Mouse (Mus musculus) neutrophil, adult 5-6 weeks (primary cell): ENCODE data around the gene Rbfox3. TPM values are rescaled to one million over a fixed set of nuclear protein-coding genes. Genes with fewer than 3 reads are reported as not detected.

Source experiments
- ATAC-seq: fragments of 151-379, 151-347 bp; 2 replicates; pipeline ENCODE4 v1.8.0; 2017; ENCODE audit warnings: mild to moderate bottlenecking, moderate TSS enrichment; ENCODE audit not compliant: insufficient number of reproducible peaks, poor library complexity, low FRiP score, severe bottlenecking; ENCODE audit errors: extremely low read depth
- total RNA-seq: library from RNA; stranded (forward); fragments of 200-1000 nt; gene quantifications from 2 replicates; pipeline ENCODE4 v1.2.3, GENCODE M21; 2017

Rbfox3 gene
- total RNA-seq, 1 experiment from 2014 or later = not detected

DNA sequence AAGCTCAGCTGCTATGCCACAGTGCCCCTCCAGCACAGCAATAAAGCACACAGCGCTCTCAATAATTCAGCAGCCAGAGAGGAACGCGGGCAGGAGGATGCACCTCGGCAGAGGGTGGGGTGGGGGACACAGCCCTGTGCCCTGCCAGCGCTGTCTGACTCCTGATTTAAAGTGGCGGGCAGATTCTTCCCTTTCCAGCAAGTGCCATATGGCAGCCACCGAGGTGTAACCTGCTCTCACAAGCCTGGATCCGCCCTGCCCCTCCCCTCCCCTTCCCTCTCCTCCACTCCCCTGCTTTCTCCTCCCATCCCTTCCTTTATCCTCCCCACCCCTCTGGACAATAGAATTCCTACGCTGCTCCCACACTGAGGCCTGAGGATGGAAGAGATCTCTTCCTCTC, 311.2 kb downstream of the Rbfox3 start:
- ATAC-seq = no peak

DNA sequence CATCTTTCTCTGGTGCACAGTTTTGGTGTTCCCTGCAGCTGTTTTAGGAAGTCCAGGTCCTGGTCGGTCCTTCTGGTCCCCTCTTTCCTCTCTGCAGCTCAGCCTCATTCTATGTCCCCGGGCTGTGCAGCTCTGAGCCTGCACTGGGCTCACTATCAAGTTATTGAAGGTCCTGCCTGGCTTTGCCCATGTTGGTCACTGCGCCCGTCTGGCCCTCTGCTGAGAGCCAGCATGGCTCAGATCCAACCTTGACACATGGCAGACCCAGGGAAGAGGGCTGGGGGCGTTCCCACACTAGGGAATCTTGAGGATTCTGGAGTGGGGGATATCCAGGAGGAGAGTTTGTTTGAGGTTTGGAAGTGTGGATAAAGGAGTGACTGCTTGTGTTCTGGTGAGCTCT, 312.7 kb downstream of the Rbfox3 start:
- ATAC-seq = no peak

DNA sequence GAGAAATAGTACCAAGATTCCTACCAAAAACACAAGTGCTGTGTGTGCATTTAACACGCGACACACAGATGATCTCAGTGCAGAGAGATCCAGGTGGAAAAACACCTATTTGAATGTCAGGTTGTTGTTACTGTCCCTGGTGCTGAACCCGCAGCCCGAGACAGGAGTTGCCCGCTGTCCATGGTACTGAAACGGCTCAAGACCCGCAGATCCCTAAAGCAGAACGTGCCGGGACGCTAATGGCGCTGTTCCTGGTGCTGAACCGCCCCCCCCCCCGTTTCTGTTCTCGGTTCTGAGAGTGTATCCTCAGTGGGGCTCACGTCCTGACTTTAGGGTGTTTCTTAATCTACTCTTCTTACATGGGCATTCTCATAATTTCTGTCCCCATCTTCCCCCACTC, 326.6 kb downstream of the Rbfox3 start:
- no peak for ATAC-seq

DNA sequence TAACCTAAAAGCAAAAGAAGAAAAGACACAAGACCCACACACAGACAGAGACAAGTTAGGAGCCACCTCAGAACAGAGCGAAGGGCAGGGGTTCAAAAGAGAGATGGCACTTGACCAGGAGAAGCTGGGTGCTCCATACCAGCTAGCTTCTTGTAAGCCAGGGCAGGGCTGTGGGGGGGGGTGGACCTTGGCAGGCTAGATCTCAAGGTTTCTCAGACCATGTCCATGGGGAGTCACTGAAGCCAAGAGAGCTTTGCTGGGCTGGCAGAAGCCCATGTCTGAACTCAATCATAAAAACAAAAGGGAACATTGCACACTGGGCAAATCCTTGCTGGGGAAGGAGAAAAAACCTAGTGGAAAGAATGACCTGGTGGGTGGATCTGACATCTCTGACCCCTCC, 327.4 kb downstream of the Rbfox3 start:
- no peak for ATAC-seq

DNA sequence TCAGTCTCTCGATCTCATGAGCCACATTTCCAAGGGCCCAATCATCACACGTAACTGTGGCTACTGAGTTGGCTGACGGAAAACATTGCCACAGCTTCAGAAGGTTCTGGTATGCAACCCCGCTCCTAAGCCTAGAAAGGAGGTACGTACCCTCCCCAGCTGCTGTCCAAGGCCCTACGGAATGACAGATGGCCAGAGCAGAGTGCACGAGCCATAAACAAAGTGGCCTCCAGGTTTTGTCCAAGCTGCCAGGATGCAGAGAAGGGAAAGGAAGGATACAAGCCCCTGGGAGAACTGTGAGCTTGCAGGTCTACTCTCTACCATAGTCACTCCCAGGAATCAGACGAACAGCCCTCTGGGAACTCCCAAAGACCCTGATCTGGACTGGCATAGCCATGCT, 327.8 kb downstream of the Rbfox3 start:
- no peak for ATAC-seq

DNA sequence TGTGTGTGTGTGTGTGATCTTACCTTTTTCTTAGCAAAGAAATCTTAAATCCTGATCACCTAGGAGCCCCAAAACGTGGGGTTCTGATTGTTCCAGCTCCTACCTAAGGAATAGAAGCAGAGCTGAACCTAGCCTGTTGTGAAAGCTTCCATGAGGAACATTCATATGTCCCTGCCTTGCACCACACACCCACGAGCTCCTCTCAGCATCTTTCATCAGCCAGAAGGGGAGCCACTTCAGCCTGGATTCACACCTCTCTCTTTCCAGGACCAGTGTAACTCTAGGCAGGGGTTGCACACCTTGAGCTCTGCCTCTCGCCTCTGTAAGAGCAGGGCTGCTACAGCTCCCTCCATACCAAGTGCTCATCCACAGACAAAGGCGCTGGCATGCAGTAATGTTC, 330.4 kb downstream of the Rbfox3 start:
- ATAC-seq = no peak

DNA sequence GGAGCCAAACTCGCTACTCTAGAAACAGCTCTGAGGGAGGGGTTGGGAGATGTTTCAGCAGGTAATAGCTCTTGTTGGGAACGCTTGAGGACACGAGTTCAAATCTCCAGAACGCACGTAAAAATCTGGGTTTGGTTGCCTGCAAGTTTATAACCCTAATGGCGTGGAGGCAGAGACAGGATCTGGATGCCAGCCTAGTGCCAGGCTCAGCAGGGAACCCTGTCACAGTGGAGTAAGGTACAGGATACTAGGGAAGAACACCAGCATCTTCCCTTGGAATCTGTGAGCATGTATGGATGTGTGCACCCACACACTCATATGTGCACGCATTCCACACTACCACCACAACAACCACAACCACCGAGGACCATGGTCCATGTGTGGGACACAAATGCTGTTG, 331.8 kb downstream of the Rbfox3 start:
- ATAC-seq = no peak

DNA sequence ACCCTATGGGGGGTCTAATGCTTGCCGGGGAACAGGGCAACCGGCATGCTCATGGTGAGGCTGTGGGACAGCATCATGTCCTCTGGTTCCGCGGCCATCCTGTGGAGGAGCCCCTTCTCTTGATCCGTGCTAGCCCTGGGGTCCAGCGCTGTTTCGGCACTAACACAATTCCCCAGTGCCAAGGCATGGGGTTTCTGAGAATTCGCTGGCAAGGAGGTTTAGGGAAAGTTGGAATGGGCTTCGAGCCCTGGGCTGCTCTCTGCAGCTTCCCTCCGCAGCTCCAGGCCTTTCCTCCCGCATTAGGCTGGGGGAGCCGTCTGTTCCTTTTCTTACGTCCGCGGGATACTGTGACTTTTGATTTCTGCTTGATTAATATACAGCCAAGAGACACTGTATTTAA, 334.1 kb downstream of the Rbfox3 start:
- ATAC-seq = no peak

DNA sequence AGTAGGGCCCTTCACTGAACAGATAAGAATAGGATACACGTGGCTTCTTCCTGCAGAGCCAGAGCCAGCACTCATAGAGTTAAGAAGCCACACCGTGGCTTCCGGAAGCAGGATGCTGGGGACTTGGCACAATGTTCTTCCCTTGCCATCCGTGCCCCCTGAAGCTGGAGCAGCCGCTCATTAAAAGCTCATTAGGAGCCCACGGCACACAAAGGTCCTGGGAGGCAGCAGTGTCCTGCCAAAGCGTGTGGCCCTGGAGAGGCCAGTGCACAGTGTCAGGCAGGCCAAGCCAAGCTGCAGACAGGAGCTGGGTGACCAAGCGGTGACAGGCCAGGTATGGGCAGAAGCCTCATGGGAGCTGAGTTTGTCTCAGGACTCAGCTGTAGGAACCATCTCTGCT, 334.8 kb downstream of the Rbfox3 start:
- ATAC-seq = no peak

DNA sequence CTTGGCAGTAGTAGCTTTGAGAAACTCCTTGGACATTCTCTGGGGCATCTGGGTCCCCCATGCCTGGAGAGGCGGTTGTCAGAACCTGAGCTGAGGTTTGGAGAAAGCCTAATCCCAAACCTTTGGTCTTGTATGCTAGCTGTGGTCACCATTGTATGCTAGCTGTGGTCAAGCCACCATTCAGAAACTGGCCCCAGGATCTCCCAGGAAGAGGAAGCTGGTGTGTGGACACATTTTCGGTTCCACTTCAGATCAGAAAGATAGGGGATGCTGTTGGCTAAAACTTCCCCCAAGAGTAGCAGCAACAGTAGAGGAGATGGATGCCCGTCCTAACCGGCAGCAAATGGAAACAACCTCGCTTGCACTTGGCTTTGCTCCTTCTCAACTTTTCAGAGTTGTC, 337.0 kb downstream of the Rbfox3 start:
- ATAC-seq = no peak

DNA sequence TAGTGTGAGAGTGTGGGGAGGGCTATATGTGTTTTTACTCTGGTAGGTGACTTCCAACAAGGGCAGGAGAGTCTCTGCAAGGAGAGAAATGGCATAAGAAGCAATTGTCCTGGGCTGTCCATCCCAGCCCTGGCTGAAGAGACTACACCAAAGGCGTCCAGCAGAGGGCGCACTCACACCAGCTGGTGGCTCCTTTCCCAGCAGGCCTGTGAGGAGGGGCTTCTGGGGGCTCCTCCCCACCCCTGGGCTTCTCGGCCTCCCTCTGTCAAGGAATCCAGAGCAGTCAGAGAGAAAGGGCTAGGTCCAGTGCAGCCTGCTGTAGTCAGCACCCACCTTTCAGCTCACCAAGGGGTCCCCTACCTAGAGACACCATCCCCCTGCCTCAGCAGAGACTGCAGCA, 337.8 kb downstream of the Rbfox3 start:
- ATAC-seq = no peak

DNA sequence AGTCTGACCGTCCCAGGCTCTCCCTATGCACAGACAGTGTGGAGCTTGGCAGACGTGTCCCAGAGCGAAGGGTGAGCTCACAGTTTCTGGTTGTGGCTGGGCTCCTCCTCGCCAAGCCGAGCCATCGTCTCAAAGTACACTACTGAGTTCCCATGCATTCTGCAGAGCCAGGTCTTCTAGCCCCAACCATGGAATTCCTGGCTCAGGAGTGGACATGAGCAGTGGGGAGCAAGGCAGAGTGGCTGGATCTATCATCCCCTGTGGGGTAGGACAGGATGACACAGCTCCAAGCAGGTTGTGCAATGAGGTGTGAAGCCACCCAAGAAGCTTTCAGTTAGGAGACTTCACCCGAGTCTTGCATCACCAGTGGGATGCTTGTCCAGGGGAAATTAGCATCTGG, 338.4 kb downstream of the Rbfox3 start:
- no peak for ATAC-seq

DNA sequence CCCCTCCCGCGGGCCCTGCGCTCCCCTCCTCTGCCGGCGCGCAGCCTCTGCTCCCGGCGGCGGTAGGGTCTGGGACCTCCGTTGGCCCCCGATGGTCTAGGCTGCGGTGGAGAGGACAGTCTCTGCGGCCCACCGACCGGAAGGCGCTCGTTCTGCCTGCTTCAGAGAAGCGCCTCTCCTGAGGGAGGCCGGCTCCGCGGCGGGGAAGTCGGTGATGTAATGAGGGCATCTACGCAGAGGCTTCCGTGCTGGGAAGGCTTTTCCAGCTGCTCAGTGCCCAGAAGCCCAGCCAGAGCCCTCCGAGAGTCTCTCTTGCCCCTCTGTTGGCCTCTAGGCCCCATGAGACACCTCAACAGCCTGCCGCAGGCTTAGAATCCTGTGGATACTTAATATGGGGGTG, 341.2 kb downstream of the Rbfox3 start:
- no peak for ATAC-seq

DNA sequence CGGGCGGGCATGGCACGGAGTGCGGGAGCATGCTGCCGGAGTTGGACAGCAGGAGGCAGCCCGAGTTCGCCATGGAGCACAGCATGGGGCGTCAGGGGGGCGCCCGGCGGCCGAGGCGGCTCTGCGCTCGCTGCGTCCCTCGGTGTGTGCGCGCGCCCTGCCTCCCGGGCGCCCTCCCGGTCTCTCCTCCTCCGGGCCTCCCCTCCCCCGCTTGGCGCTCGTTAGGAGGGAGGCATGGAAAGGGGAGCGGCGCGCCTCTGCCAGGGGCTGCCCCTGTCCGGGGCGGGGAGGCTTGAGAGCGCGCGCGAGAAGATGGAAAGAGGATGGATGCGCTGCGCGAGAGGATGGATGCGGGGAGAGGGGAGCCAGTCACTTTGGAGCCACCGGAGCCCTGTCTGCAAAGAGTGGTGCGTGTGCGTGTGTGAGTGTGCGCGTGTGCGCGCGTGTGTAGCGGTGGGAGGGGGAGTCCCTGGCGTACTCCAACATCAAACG, 341.8 kb downstream of the Rbfox3 start:
- ATAC-seq = no peak

DNA sequence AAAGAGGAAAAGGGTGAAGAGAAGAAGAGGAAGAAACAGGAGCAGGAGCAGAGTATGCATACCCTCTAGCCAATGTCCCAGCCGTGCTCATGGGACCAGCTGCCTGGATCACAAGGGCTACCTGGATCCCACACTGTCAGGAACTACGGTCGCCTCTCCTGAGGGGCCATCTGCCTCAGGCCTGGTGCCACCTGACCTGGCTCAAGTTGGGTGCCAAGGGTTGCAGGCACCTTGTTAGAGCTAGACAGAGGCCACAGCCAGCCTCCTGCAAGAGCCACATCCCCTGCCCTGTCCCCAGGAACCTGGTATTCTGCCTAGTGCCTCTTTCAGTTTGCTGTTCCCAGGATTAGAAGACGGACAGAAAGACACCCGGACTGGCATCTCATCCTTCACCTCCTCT, 347.5 kb downstream of the Rbfox3 start:
- no peak for ATAC-seq

DNA sequence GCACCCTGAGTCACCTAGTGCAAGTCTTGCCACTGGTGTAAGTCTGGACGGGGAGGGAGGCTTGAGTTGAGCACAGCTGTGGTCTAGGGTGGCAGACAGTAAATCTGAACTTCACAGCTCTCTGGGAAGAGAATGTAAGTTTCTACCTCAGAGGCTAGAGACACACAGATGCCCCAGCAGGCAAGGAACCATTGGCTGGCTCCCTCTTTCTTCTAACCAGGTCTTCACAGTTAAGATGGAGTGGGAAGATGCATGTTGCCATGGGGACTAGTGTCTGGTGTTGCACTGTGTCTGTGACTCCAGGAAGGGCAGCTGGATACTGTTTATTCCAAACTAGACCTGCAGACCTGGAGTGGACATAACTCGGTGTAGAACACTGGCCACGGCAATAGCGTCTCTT, 348.6 kb downstream of the Rbfox3 start:
- no peak for ATAC-seq

DNA sequence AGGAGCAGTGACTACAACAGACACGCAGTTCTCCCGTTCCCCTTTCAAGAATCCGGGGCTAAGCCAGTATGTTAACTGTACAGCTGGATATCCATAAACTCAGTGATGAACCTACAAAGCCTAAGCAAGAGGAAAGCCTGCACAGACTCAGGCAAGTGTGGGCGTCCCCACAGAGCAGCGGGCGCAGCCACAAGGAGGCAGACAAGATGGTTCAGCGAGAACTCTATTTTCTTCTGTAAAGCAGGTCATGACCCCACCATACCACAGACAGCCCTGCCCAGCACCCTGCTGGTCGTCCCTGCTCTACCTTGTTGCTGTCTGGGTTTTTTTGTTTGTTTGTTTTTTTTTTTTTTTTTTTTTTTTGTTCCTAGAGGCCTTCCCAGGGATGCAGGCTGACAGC, 353.2 kb downstream of the Rbfox3 start:
- no peak for ATAC-seq

DNA sequence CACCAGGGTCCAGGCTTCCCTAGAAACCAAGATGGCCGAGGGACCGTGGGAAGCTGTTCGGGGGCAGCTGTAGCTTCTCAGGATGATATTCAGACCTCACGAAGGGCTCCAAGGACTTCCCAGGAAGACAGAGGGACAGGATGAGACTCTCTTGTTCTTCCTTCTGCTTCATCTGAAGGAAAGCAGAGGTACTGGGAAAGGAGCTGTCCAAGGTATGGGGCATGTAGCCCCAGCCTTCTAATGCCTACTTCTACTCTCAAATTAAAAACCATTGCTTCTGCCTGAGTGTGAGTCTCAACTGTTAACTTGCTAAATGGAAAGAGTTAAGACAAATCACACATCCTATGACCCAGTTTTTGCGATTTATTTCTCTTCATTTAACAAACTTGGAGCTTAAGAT, 355.8 kb downstream of the Rbfox3 start:
- no peak for ATAC-seq

DNA sequence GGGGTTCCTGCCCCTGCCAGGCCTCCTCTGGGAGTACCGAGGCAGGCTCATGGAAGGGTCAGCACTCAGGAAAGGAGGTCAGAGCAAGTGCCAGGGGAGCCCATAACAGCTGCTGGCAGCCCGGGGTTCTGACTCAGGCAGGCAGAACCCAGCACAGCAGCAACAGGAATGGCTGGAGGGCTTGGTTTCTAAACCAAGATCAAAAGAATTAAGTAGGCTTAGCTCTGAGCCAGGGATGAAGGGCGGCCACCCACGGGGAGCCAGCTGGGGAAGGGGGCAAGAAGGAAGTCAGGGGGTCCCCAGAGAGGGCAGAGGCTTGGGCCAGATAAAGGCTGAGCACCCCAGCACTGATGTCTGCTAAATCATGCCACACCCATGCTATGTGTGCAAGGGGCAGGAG, 356.9 kb downstream of the Rbfox3 start:
- no peak for ATAC-seq

DNA sequence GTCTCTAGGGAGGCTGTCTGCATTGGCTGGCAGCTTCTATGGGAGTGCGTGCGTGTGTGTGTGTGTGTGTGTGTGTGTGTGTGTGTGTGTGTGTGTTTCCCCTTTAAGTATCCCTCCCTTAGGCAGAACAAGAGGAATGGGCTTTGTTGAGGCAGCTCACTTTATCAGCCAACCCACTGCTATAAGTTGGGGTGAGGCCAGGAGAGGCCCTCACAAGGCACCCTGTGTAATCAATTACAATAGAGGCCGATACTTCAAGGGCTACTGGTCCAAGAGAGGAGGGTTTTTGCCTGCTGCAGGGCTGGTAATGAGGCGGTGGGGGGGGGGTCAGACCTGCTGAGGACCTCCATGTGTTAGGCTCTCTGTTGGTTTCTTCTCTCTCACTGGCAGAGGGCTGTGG, 357.5 kb downstream of the Rbfox3 start:
- no peak for ATAC-seq

DNA sequence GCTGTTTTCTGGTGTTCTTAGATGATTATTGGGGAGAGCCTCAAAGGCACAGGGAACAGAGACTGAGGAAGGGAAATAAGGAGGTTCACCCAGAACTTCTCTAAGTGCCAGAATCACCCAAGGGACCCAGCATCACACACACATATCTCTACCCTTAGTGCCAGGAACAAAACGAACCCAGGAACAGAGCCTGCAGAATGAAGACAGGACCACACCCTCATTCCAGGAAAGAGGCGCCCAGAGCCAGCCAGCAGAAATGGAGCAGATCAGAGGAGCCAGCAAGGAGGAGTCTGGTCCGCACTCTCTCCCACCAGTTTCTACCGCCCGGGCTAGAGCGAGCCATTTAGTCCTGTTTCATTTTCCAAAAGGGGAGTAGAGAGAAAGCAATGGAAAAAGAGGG, 358.4 kb downstream of the Rbfox3 start:
- ATAC-seq = no peak

DNA sequence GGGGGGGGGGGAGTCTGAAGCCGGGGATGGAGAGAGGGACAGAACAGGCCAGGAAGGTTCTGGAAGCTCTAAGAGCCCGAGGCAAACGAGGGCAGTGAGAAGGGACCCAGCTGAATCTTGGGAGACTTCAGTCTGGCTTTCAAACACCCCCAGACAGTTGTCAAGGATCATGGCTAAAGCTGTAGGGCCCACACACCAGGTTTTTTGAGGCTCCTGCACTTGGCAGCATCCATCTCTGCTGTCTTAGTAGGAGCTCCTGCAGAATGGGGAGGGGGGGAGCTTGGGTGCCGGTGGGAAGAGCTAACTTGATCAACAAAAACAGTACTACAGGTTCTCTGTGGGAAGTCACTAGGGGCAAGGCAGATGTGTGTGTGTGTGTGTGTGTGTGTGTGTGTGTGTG, 358.9 kb downstream of the Rbfox3 start:
- ATAC-seq = no peak
